Mouse (Mus musculus) kidney, adult 18-20 months (tissue): ENCODE data around the gene Gpatch4.

ENCODE experiments used
- DNase-seq: peaks from one replicate; pipeline ENCODE4 v3.0.0; 2021

Gpatch4 gene

GRCm38 (mm10) chr3:88101736-88102135, 58.8 kb downstream of the Gpatch4 start:
- DNase-seq = no peak

DNA sequence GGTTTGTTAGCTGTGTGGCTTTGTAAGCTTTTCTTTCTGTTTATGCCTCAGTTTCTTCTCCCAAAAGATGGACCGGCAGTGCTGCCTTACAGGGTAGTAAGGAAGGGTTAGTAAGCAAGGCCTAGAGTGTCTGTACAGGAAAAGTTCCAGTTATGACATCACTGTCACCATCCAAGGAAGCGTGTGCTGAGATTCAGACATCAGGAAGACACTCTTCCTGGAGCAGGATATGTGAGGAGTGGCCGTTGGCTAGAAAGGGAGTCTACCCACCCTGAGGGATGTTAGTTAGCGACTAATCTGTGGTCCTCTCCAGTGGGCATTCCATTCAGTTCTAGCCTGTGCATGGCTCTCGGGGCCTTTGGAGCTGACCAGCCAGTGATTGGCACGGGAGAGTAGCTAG, 59.3 kb downstream of the Gpatch4 start:
- peak; percentile 53 for DNase-seq

DNA sequence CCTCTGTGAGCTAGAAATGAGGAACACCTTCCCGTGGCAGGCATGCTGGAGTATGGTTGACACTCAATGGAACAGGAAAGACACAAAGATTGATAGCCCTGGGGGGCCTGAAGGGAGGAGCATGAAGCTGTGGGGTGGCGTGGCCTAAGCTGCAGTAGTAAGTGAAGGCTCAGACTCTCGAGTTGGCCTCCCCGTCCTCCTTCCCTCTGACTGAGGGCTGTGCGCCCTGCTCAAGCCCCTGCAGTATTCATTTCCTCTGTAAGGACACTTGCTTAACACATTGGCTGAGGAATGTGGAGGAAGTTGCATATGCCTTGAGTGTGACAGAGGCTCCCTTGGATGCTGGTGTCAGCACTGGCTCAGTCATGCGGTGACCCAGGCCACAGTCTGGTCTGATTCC, 59.7 kb downstream of the Gpatch4 start:
- DNase-seq = no peak
